Mouse (Mus musculus): ENCODE measurements around the gene Klhdc3.

Klhdc3 gene

GRCm38 (mm10) chr17:46701489-46701888 lies 20.8 kb upstream of the Klhdc3 start:
- no peak for DNase-seq

DNA sequence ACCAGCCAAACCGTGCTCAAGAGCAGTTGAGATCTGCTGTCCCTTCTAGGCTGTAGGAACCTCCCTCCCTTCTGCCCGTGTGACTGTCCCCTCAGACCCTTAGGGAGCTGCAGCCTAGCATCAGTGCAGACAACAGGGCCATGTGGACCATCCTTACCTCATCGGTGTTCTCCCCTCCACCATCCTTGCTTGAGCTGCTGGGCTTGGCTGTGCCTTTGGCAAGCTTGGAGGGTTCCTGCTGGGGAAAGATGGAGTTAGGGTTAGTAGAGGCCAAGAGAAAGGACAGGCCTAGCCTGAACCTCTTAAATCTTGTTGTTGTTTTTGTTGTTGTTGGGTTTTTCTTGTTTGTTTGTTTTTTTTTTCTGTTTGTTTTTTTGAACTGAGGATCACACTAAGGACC lies 19.2 kb upstream of the Klhdc3 start:
- no peak for DNase-seq

DNA sequence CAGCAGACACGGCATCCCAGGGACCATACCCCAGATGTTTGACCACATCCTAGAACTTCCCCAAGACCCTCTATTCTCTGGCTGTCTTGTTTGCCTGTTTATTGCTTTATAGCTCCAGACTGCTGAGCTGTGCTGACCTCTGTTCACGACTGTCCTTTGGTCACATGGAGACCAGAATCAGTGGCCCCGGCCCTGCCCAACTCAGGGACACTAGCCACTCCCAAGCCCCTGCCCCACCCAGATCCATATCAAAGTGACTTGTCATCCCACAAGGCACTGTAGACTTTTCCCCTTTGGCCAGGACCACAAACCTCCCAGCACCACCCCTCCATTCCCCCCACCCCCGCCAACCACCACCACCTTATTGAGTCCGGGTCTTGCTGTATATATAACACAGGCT lies 18.5 kb upstream of the Klhdc3 start:
- DNase-seq, result no peak

DNA sequence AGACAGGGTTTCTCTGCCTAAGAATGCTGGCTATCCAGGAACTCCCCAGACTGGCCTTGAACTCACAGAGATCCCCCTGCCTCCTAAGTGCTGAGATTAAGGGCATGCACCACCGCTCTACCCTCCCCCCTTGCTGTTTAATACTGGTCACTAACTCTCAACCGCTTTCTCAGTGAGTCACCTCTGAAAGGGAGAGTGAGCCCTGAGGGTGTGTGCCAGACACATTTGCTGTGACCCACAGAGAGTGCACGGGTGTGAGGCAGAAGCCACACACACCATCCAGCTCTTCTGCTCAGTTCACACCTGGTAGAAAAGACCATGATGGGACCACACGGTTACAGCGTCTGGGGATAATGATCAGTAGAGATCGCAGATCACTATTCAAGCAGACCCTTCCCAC lies 17.8 kb upstream of the Klhdc3 start:
- DNase-seq, result no peak

DNA sequence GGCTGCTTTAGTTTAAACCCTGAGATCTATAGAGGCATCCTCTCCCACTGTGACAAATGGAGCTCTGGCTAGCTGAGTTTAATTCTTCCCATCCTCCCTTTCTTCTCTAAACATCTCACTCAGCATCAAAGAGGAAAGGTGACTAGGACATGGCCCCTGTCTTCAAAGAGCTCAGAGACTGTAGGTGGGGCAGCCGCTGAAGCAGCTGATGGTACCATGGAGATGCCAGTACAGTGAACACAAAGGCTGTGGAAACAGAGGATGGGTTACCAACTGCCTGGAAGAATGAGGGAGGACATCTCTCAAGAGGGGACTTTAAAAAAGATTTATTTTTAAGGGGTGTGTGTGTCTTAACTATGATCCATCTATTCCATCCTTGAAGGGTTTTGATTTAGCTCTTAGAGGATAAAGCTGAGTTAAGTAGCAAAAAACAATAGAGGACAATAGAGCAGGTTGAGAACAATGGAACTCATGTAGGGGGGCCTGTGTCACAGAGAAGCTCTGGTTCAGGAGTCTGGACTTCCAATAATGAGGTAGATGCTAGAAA lies 13.9 kb upstream of the Klhdc3 start:
- no peak for DNase-seq

GRCm38 (mm10) chr17:46691390-46691789 lies 10.7 kb upstream of the Klhdc3 start:
- DNase-seq, result no peak

DNA sequence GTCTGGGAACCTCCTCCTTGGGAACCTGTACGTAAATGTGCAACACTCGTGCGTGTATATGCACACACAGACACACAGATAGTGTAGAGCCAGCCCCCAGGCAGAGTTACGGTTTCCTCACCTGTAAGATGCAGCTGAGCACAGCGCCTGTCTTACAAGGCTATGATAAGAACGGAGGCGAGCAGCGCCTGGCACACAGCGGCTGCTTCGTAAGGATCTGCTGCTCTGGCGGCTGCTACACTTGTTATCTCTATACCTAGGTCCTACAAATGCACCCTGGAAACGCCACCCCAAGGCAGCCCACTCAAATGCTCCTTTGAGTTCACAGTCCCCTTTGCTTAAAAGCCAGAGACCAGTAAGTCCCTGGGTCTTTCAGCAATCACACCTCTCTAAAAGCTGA lies 10.0 kb upstream of the Klhdc3 start:
- no peak for DNase-seq

DNA sequence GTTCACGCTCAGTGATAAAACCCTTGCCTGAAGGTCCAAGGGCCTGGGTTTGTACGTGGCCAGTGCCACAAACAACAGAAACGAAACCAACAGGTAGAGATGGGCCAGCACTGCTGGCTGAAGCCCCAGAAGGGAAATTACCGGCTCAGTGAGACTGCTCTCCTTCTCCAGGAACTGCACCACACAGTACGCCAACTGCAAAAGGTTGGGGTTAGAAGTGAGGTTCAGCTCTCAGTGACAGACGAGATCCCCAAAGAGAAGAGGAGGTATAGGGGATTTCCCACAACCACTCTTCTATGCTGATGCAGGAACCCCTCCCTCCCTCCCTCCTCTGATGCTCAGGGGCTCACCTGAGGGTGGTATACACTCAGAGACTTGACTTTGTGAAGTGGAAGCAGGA lies 5.2 kb upstream of the Klhdc3 start:
- no peak for DNase-seq

GRCm38 (mm10) chr17:46682654-46683389 lies 2.1 kb upstream of the Klhdc3 start:
- no peak for DNase-seq

DNA sequence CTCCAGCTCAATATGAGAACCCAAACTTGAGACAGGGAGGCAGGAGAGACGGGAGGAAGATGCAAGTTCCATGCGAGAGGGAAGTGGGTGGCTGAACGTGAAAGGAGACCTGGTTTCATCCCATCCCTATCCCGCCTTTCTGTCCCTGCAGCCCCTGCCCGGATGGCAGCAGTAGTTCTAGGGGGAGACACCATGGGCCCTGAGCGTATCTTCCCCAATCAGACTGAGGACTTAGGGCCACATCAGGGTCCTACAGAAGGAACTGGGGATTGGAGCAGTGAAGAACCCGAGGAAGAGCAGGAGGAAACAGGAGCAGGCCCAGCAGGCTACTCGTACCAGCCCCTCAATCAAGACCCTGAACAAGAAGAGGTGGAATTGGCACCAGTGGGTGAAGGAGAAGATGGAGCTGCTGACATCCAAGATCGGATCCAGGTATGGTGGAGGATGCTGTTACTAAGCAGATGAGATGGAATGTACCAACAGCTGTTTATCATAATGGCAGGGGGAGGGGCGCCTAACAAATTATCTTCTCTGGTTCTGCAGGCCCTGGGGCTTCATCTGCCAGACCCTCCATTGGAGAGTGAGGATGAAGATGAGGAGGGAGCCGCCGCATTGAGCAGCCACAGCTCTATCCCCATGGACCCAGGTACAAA lies 878 bp upstream of the Klhdc3 start:
- no peak for DNase-seq

DNA sequence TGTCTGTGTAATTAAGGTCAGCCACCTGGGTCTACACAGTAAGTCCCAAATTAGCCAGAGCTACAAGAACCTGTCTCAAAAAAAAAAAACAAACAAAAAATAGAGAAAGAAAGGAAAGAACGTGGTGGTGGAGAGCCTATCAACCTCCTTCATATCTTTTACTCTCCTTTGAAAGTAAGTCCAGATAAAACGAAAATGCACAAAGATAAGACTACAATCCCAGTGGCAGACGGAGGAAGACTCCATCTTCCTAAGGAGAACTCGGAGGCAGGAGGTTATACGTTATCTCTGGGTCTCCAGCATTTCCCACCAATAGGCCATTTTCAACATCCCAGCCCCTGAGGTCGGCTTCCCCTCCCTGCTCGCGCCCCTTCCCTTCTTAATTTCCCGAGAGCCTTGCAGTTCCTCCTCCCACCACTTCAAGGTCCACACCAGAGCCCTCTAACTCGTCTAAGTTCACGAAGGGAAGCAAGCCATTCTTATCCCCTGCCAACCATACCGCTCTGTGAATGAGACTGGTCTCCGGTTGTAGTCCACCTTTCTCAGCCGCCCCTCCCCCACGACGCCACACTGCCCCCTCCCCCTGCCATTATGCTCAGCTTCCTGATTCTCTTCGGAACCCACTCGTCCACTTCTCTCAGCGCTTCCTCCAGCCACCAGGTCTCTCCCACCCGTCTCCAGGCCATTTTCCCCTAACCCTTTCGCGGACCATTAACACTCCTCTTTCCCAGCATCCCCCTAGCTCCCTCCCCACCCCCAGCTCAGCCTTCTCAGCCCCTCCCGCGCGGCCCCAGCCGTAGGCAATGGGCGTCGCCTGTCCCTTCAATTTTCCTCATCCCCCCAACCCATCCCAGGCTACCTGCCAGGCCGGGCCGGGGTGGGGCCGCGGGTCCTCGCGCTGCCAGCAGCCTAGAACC lies 613 bp downstream of the Klhdc3 start:
- DNase-seq, result peak; percentile 79

- no peak for DNase-seq
Measured at GRCm38 (mm10) chr17:46678911-46679310, 1.8 kb downstream of the Klhdc3 start.

DNA sequence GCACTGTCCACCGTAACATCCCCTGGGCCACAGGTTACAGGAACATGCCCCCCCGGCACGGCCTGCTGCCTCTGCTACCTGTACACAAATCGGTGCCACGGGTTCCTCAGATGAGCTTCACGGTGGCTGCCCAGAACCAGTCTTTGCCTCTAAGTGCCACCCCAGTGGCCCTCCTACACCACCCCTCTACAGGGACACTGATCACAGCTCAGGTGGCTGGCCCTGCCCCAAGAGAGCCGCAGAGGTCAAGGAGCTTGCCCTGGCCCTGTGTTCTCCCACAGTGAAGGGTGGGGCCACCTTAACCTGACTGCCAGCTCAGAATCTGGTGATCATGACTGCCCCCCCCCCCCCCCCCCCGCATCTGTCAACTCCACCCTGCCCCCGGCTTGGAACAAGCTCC lies 2.3 kb downstream of the Klhdc3 start, which contains the start of gene Mea1:
Gene Mea1, plus strand, starts transcription at position 378 of the 400 bp plus-strand sequence.
- no peak for DNase-seq

DNA sequence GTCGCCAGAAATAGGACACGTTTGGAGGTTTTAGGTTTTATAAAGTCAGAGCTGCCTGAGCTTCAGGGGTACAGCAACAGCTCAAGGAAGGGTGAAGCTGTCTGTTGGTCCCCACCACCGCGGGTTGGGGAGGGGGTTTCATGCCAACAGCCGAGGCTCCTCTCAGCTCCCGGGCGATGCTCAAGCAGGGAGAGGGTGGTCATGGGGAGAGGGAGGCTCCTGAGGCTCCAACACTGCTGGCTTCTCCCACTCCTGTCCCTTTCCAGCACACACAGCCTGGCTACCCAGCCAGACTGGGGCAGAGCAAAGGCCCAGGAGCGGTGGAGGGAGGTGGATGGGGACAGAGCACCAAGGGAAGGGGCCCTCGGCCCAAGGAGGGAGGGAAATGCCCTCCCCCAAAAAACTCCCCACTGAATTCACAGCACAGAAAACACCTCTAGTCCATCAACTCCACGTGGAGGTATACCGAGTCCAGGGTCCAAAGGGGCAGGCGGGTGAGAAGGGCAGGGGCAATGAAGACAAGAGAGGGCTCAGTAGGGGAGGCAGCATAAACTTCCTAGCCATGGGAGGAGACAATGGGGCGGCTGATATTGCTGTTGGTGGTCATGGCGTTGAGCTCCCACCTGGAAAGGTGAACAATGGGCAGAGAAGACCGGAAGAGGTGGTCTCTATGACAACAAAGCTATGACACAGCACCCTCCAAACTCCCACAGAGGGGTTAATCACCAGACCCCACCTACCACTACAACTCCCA lies 6.0 kb downstream of the Klhdc3 start:
- no peak for DNase-seq

DNA sequence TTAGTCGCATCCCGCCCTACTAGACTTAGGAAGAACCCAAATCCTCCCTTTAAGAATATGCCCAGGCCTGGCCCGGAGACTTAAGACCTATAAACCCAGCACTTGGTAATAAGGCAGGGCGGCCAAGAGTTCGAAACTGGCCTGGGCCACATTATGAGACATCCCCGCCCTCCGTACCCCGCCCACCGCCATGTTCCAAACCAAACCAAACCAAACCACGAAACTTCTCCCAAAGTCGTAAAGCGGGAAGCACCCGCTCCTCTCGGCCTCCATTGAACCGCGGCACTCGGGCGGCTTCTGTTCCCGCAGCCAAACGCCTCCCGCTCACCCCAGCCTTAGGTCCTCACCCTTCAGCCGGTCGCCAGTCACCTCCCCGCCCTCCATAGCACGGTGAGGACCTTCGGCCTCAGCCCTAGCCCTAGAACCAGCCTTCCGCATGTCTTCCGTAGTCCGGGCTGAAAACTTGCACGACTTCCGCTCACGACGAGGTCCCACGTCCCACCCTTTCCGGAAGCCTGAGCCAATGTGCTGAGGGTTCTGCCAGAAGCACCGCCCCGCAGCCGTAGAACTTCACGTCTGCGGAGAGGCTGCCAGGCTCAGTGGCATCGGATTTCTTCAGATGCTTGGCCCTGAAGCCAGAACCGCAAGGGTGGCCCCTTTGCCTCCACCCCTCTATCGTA lies 6.7 kb downstream of the Klhdc3 start, which contains the start of gene Rrp36:
Gene Rrp36, minus strand, starts transcription at position 503 of the 680 bp plus-strand sequence.
- DNase-seq, result peak; percentile 95

DNA sequence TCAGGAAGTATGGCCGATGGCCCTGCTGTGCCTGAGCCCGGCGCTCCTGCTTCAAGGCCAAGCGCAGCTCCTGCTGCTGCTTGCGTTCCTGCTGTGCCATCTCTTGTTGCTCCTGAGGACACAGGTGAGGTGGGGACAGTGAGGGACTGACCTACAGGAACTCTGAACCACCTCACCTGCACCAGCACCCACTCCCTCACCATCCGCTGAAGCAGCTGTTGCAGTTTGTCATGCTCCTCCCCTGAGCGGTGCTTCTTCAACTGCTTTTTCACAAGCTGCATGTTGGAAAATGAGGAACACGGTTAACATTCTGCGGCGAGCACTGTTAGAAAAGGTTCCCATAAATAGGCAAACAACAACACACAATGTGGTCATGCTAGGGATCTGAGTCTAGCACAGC lies 10.8 kb downstream of the Klhdc3 start:
- no peak for DNase-seq

DNA sequence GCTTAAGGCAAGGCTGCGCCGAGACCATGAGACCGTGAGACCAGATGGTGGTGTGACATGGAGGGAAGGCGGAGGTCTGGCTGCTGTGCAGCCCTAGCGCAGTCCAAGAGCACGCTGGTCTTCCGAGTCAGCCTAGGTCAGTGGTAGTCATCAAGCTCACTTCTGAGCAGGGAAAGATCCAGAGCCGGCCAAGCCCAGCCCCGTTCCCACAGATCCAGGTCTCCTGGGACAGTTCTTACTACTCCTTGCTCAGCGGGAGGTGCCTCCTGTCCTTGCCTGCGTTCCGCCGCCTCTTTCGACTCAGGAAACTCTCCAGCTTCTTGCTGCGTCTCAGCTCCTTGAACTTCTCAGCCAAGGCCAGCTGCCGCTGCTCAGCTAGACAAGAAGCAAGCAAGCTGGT lies 13.0 kb downstream of the Klhdc3 start:
- DNase-seq, result no peak

- peak; percentile 54 for DNase-seq
Measured at GRCm38 (mm10) chr17:46662730-46663129, 18.0 kb downstream of the Klhdc3 start.

DNA sequence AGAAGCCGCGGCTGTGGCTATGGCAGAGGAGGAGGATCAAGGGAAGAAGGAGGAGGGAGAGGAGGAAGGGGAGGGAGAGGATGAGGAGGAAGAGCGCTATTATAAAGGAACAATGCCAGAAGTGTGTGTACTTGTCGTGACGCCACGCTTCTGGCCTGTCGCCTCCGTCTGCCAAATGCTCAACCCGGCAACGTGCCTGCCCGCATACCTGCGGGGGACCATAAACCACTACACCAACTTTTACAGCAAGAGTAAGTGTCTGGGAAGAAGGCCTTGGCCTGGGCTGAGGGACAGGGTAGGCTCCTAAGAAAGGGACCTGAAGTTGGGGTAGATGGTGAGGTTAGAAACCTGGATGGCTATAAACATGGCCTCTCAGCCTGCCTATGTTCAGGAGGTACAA lies 18.7 kb downstream of the Klhdc3 start:
- no peak for DNase-seq

DNA sequence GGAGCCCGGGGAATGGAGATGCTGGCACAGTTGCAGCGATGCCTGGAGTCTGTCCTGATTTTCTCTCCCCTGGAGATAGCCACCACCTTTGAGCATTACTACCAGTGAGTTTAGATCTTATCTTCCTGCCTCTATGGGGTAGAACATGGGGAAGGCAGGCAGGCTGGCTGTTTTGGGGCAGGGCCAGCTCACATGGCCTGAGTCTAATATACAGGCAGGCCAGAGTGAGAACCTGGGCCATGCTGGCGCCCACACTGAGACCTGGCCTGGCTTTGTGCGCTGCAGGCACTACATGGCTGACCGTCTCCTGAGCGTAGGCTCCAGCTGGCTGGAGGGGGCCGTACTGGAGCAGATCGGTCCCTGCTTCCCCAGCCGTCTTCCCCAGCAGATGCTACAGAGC lies 19.4 kb downstream of the Klhdc3 start:
- no peak for DNase-seq

- no peak for DNase-seq
Measured at GRCm38 (mm10) chr17:46656054-46656453, 24.7 kb downstream of the Klhdc3 start.

Data from kidney, postnatal 10 days (tissue).